8 mouse cellular contexts compared by ENCODE assay signal in the genomic region with DNA sequence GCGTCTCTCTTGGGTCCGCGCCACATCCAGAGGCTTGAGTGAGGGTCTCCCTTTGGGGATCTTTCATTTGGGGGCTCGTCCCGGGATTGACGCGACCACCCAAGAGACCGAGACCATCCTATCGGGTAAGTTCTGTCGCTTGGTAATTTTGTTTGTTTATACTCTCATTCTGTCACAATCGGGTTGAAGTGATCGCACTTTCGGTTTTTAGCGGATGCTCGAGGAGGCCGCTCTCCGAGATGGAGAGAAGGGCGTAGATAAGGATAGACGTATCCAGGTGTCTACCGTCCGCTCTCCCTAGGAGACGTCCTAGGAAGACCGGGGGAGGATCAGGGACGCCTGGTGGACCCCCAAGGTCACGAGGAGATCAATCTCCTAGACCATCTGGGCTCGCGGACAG.
DNase-seq lines count a peak whose midpoint lies in the region; ATAC-seq and TF ChIP-seq lines count a peak whose summit lies in the region.
"Not testable (repeated sequence)": the region's sequence is repeated elsewhere in the genome, so short reads cannot be mapped to it uniquely, and the experiment has no call there.

No protein-coding gene starts in this region.

- peak overlapping the region; percentile 18; the same call in 1 of the 2 replicates for H3K4me3 ChIP-seq in brown adipose tissue, adult 24 weeks (ENCODE audit: insufficient read depth, low read depth, low read length)
- 0 out of 2 replicates have a peak overlapping the region, but pooled peaks have one; percentile 10 for H3K4me3 ChIP-seq in intestine, embryonic 15.5 days (replicated peaks)
- peak overlapping the region; percentile 26; the same call in 1 of the 2 replicates for H3K4me3 ChIP-seq in liver, adult 2 months (ENCODE audit: insufficient read depth, low read depth, low read length)
- H3K4me3 ChIP-seq in spleen, adult 2 months (ENCODE audit: extremely low read depth, insufficient read depth, insufficient read length), result peak overlapping the region; percentile 42; the same call in 1 of the 2 replicates

- H3K79me2 ChIP-seq in liver, adult 2 months (ENCODE audit: control insufficient read depth, insufficient read depth, low read length), result not testable (repeated sequence)

- not testable (repeated sequence) for ATAC-seq in intestine, embryonic 15.5 days

- H3K4me2 ChIP-seq in intestine, embryonic 15.5 days (replicated peaks), result not testable (repeated sequence)

- H3K4me1 ChIP-seq in brown adipose tissue, adult 24 weeks (ENCODE audit: control insufficient read depth, insufficient read depth, insufficient read length, low read length); intestine, embryonic 15.5 days (replicated peaks); liver, adult 2 months (ENCODE audit: control insufficient read depth, insufficient read depth, low read length); spleen, adult 2 months (ENCODE audit: control insufficient read depth, insufficient read depth, insufficient read length): not testable (repeated sequence)

- not testable (repeated sequence) for H3K9ac ChIP-seq in intestine, embryonic 15.5 days; liver, adult 2 months (ENCODE audit: low read depth, low read length)

- peak; percentile 2 to 44 for DNase-seq in CD8-positive naive resting alpha-beta T cell, adult 2 months (ENCODE audit: low read depth in 2 of 2, low spot score in 2 of 2)
- DNase-seq in heart, adult 9 months (ENCODE audit: low spot score in 2 of 2), result peak; percentile 9 to 18
- DNase-seq in liver, adult 2 months (ENCODE audit: extremely low read depth, low read depth, low spot score), result peak; percentile 31
- peak; percentile 8 for DNase-seq in lung, postnatal 10 days
- peak in 1 of 2 experiments; percentile 5 for DNase-seq in spleen, adult 2 months (ENCODE audit: low read depth in 1 of 2, low spot score in 2 of 2)
- DNase-seq in thymus, postnatal 4 days, result peak; percentile 15

- TF ChIP-seq POLR2A in liver, adult 2 months (IDR thresholded peaks at IDR 0.05; ENCODE audit: extremely low read depth, insufficient read depth, low read length); spleen, adult 2 months (IDR thresholded peaks at IDR 0.05; ENCODE audit: low read depth, low read length): not testable (repeated sequence)

- WGBS in intestine, embryonic 15.5 days, result 67% methylated on average over 25 of the region's 27 CpGs
- WGBS in liver, adult 2 months, result 56% methylated on average over 27 of the region's 27 CpGs
- 63% methylated on average over 27 of the region's 27 CpGs for WGBS in spleen, adult 2 months

- TF ChIP-seq CTCF in liver, adult 2 months (IDR thresholded peaks at IDR 0.05; ENCODE audit: low read depth, low read length); spleen, adult 2 months (IDR thresholded peaks at IDR 0.05; ENCODE audit: extremely low read depth, insufficient read depth, insufficient read length, insufficient replicate concordance): not testable (repeated sequence)

- not testable (repeated sequence) for H3K9me3 ChIP-seq in intestine, embryonic 15.5 days

- H3K27me3 ChIP-seq in intestine, embryonic 15.5 days (replicated peaks); liver, adult 2 months (ENCODE audit: control insufficient read depth, insufficient read depth, low read length); spleen, adult 2 months (ENCODE audit: control insufficient read depth, insufficient read depth, low read length): not testable (repeated sequence)

- H3K36me3 ChIP-seq in intestine, embryonic 15.5 days; liver, adult 2 months (ENCODE audit: control insufficient read depth, insufficient read depth, low read length); spleen, adult 2 months (ENCODE audit: control insufficient read depth, insufficient read depth, low read length): not testable (repeated sequence)

- not testable (repeated sequence) for H3K27ac ChIP-seq in brown adipose tissue, adult 24 weeks (replicated peaks; ENCODE audit: low read depth, low read length); intestine, embryonic 15.5 days; liver, adult 2 months (replicated peaks; ENCODE audit: insufficient read depth, low read depth, low read length); spleen, adult 2 months (ENCODE audit: insufficient read depth, low read length)
